Mouse (Mus musculus): ENCODE results near the gene Prkd3. TPM values are rescaled to one million over a fixed set of nuclear protein-coding genes. Genes with fewer than 3 reads are reported as not detected.

Prkd3 gene
- 0.43 and 1.1 TPM in 2 replicates for polyA plus RNA-seq (2012; rRNA removed)

GRCm38 (mm10) chr17:79020208-79020983 lies at the start of gene Prkd3:
Gene Prkd3 (minus strand): TSS chr17:79020816.

DNA sequence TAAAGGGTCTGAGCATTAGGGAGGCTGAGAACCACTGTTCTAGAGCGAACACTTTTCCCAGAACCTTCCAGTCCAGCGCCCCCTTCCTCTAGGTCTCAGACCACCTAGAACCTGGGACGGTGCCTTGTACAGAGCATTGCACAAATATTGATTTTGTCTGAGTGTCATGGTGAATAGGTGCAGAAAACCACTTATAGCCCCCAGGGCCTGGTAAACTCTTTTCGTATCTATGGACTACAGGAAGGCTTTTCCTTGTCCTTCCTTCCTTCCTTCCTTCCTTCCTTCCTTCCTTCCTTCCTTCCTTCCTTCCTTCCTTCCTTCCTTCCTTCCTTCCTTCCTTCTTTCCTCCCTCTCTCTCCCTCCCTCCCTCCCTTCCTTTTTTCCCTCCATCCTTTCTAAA lies 31.0 kb upstream of the Prkd3 start, which contains the start of gene Qpct:
Qpct (plus strand) TSS at position 301 of the 400 bp plus-strand sequence.

GRCm38 (mm10) chr17:78936466-78937228 lies 84.0 kb downstream of the Prkd3 start, which contains the start of the genes Cebpz and Ndufaf7:
Gene Cebpz (minus strand): TSS chr17:78937066.
Gene Ndufaf7 (plus strand): TSS chr17:78937136.

DNA sequence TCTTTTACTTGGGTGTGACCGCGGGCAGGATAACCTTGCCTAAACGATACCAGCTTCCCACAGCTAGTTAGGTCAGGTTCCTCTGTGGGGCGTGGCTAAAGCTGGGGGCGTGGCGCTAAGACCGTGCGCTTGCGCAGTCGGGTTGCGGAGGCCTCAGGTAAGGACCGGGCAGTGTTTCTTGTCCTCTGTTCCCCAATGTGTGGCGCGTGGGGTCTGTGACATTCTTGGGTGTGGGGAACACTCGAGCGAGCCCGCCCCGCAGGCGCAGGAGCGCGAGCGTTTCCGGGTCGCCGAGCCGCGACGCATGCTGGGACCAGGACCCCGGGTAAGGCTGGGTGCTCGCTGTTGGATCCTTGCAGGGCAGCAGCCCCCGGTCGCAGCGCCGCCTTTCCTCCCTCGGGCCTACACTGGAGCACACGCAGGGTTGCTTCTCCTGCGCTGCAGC lies 104.2 kb downstream of the Prkd3 start, which contains the start of gene Cebpzos:
Cebpzos (plus strand) TSS at position 132 of the 445 bp plus-strand sequence.

GRCm38 (mm10) chr17:78906892-78907291 lies 113.7 kb downstream of the Prkd3 start, which contains the start of gene Sult6b1:
Gene Sult6b1 (minus strand): TSS chr17:78906992.

Other genes with a start within 250 kb of the Prkd3 start
- gene Heatr5b, start 185.5 kb downstream of the Prkd3 start, polyA plus RNA-seq (2012; rRNA removed): 3.8 and 6.2 TPM in 2 replicates
- gene Gpatch11, start 185.2 kb downstream of the Prkd3 start, polyA plus RNA-seq (2012; rRNA removed): 2.1 and 3.0 TPM in 2 replicates
- gene Eif2ak2, start 138.2 kb downstream of the Prkd3 start, polyA plus RNA-seq (2012; rRNA removed): 0.16 and 0.60 TPM in 2 replicates
- gene Sult6b1, start 113.8 kb downstream of the Prkd3 start, polyA plus RNA-seq (2012; rRNA removed): not detected in 2 replicates
- gene Cebpzos, start 104.3 kb downstream of the Prkd3 start, polyA plus RNA-seq (2012; rRNA removed): 1.4 and 1.8 TPM in 2 replicates
- gene Cebpz, start 83.8 kb downstream of the Prkd3 start, polyA plus RNA-seq (2012; rRNA removed): 0.17 and 0.39 TPM in 2 replicates
- gene Ndufaf7, start 83.7 kb downstream of the Prkd3 start, polyA plus RNA-seq (2012; rRNA removed): 1.6 and 1.8 TPM in 2 replicates
- 0.90 and 1.8 TPM in 2 replicates for gene Qpct, start 31.1 kb upstream of the Prkd3 start, polyA plus RNA-seq (2012; rRNA removed)